Mouse (Mus musculus) frontal cortex, adult (tissue): ENCODE results near the gene Rad51b.

Experiments
- ATAC-seq: cut with Nextera tagmentation; 2 replicates; pipeline ENCODE4 v1.9.2; 2017; ENCODE audit warnings: mild to moderate bottlenecking, moderate library complexity, mixed read lengths; ENCODE audit not compliant: low TSS enrichment

Rad51b gene

GRCm38 (mm10) chr12:79832611-79833010, 535.5 kb downstream of the Rad51b start:
- ATAC-seq: peak; percentile 64; the same call in 1 of the 2 replicates

GRCm38 (mm10) chr12:79835521-79835920, 538.4 kb downstream of the Rad51b start:
- no peak for ATAC-seq

- ATAC-seq: peak; percentile 84
These were observed 541.3 kb downstream of the Rad51b start for GRCm38 (mm10) chr12:79838181-79838961.

GRCm38 (mm10) chr12:79839096-79839941, 542.2 kb downstream of the Rad51b start:
- ATAC-seq: no peak

- ATAC-seq: no peak
These were observed 543.4 kb downstream of the Rad51b start for GRCm38 (mm10) chr12:79840465-79840864.

- no peak for ATAC-seq
These were observed 544.2 kb downstream of the Rad51b start for GRCm38 (mm10) chr12:79841248-79841647.

- peak; percentile 86 for ATAC-seq
These were observed 545.2 kb downstream of the Rad51b start for GRCm38 (mm10) chr12:79842319-79842718.

GRCm38 (mm10) chr12:79843002-79843401, 545.9 kb downstream of the Rad51b start:
- ATAC-seq: no peak

GRCm38 (mm10) chr12:79843496-79843895, 546.4 kb downstream of the Rad51b start:
- ATAC-seq: no peak

GRCm38 (mm10) chr12:79846247-79847151, 549.4 kb downstream of the Rad51b start:
- ATAC-seq: no peak

GRCm38 (mm10) chr12:79848539-79848938, 551.5 kb downstream of the Rad51b start:
- no peak for ATAC-seq

- ATAC-seq: no peak
These were observed 552.9 kb downstream of the Rad51b start for GRCm38 (mm10) chr12:79850021-79850420.

GRCm38 (mm10) chr12:79851898-79852297, 554.8 kb downstream of the Rad51b start:
- ATAC-seq: no peak

- ATAC-seq: no peak
These were observed 555.5 kb downstream of the Rad51b start for GRCm38 (mm10) chr12:79852606-79853005.

GRCm38 (mm10) chr12:79853901-79854490, 556.9 kb downstream of the Rad51b start:
- no peak for ATAC-seq

- no peak for ATAC-seq
These were observed 557.4 kb downstream of the Rad51b start for GRCm38 (mm10) chr12:79854507-79854906.

GRCm38 (mm10) chr12:79856116-79856909, 559.2 kb downstream of the Rad51b start:
- ATAC-seq: no peak

GRCm38 (mm10) chr12:79857704-79858103, 560.6 kb downstream of the Rad51b start:
- ATAC-seq: no peak

GRCm38 (mm10) chr12:79858336-79858735, 561.3 kb downstream of the Rad51b start:
- ATAC-seq: no peak
